Mouse (Mus musculus) testis, adult 2 months (tissue): ENCODE results near the gene Akap8. TPM values are rescaled to one million over a fixed set of nuclear protein-coding genes. Genes with fewer than 3 reads are reported as not detected.

Source experiments
- H3K27ac ChIP-seq: fragments of 200-500 bp; 2 replicates; pipeline ENCODE4 v1.5.1; 2012; ENCODE audit warnings: low read depth, low read length; ENCODE audit not compliant: control insufficient read depth, insufficient read depth
- H3K27me3 ChIP-seq: fragments of 200-500 bp; 2 replicates; pipeline ENCODE4 v1.6.1; 2012; ENCODE audit warnings: mild to moderate bottlenecking, low read length, moderate library complexity; ENCODE audit not compliant: control insufficient read depth, insufficient read depth
- H3K36me3 ChIP-seq: fragments of 200-500 bp; 2 replicates; pipeline ENCODE4 v1.6.1; 2012; ENCODE audit warnings: mild to moderate bottlenecking, low read length; ENCODE audit not compliant: control insufficient read depth, insufficient read depth
- H3K4me1 ChIP-seq: fragments of 200-500 bp; 2 replicates; pipeline ENCODE4 v1.6.1; 2012; ENCODE audit warnings: low read length; ENCODE audit not compliant: control insufficient read depth, insufficient read depth
- H3K4me3 ChIP-seq: fragments of 200-500 bp; 2 replicates; pipeline ENCODE4 v1.5.1; 2012; ENCODE audit warnings: low read depth, mild to moderate bottlenecking, low read length, moderate library complexity, mixed read lengths; ENCODE audit not compliant: control insufficient read depth
- CTCF ChIP-seq: fragments of 200-500 bp; IDR thresholded peaks from 2 replicates; pipeline ENCODE4 v1.5.1; 2012; ENCODE audit warnings: low read depth, mild to moderate bottlenecking, inconsistent platforms, low read length, moderate library complexity; ENCODE audit not compliant: control insufficient read depth, insufficient read depth, insufficient replicate concordance
- POLR2A ChIP-seq: fragments of 200-500 bp; IDR thresholded peaks from 2 replicates; pipeline ENCODE4 v1.6.1; 2012; ENCODE audit warnings: low read depth, mild to moderate bottlenecking, inconsistent platforms, low read length, moderate library complexity; ENCODE audit not compliant: control insufficient read depth
- polyA plus RNA-seq: library from polyadenylated mRNA; depleted of rRNA; stranded (reverse); fragments of >200 nt; gene quantifications from 2 replicates; pipeline ENCODE4 v1.2.3, GENCODE M21; 2012; rRNA removed

The Akap8 gene
- polyA plus RNA-seq = 39.3 and 43.5 TPM in 2 replicates

GRCm38 (mm10) chr17:32320597-32321389 lies at the start of gene Akap8:
Gene Akap8 (minus strand): TSS chr17:32321238.
- TF ChIP-seq POLR2A (peak; percentile 91), CTCF (peak; percentile 5; the same call in 1 of the 2 replicates)
- H3K36me3 ChIP-seq = no peaks in the 10 kb centered on the region; the same call in 1 of the 2 replicates

GRCm38 (mm10) chr17:32368991-32369578 lies 48.0 kb upstream of the Akap8 start:
- no peaks in the 10 kb centered on the region for H3K27me3 ChIP-seq
- H3K27ac ChIP-seq = no peak overlapping the region
- no peaks in the 10 kb centered on the region; the same call in none of the 2 replicates for H3K4me1 ChIP-seq
- no peaks in the 10 kb centered on the region for H3K36me3 ChIP-seq
- H3K4me3 ChIP-seq = no peak overlapping the region
- TF ChIP-seq POLR2A (no peak), CTCF (no peak)

More at GRCm38 (mm10) chr17:32320597-32321389, at the start of gene Akap8:
- Histone ChIP-seq H3K4me3 (peak within 1 kb of the TSS; percentile 94), H3K27me3 (no peaks in the 10 kb centered on the region), H3K4me1 (peaks cover 2% of the 10 kb centered on the region; the same call in 1 of the 2 replicates), H3K27ac (peak within 1 kb of the TSS; percentile 96)

GRCm38 (mm10) chr17:32367706-32368105 lies 46.7 kb upstream of the Akap8 start:
- Histone ChIP-seq H3K27ac (no peak overlapping the region), H3K4me3 (no peak overlapping the region), H3K36me3 (no peaks in the 10 kb centered on the region), H3K4me1 (peaks cover 6% of the 10 kb centered on the region), H3K27me3 (no peaks in the 10 kb centered on the region)
- no peak for TF ChIP-seq CTCF
- TF ChIP-seq POLR2A = no peak

- no peak overlapping the region for H3K27ac ChIP-seq
- TF ChIP-seq CTCF (no peak), POLR2A (no peak)
- no peak overlapping the region for H3K4me3 ChIP-seq
These were observed 44.3 kb upstream of the Akap8 start for GRCm38 (mm10) chr17:32365296-32365695.

GRCm38 (mm10) chr17:32364850-32365249 lies 43.8 kb upstream of the Akap8 start:
- peak overlapping the region; percentile 61; the same call in 1 of the 2 replicates for H3K27ac ChIP-seq
- no peaks in the 10 kb centered on the region for H3K36me3 ChIP-seq
- no peaks in the 10 kb centered on the region for H3K27me3 ChIP-seq
- H3K4me3 ChIP-seq = no peak overlapping the region
- TF ChIP-seq POLR2A (no peak), CTCF (no peak)
- H3K4me1 ChIP-seq = peaks cover 6% of the 10 kb centered on the region

More at GRCm38 (mm10) chr17:32365296-32365695, 44.3 kb upstream of the Akap8 start:
- Histone ChIP-seq H3K36me3 (no peaks in the 10 kb centered on the region), H3K27me3 (no peaks in the 10 kb centered on the region), H3K4me1 (peaks cover 6% of the 10 kb centered on the region)

- H3K4me1 ChIP-seq = peaks cover 6% of the 10 kb centered on the region
- H3K36me3 ChIP-seq = no peaks in the 10 kb centered on the region; the same call in 1 of the 2 replicates
- H3K27me3 ChIP-seq = no peaks in the 10 kb centered on the region
- H3K27ac ChIP-seq = peak overlapping the region; percentile 61; the same call in 1 of the 2 replicates
- H3K4me3 ChIP-seq = peak overlapping the region; percentile 85
- TF ChIP-seq POLR2A = peak; percentile 78
- TF ChIP-seq CTCF = no peak
These were observed 43.3 kb upstream of the Akap8 start for GRCm38 (mm10) chr17:32364331-32364730.

GRCm38 (mm10) chr17:32363821-32364301 lies 42.8 kb upstream of the Akap8 start:
- no peak for TF ChIP-seq POLR2A
- TF ChIP-seq CTCF = no peak
- H3K36me3 ChIP-seq = no peaks in the 10 kb centered on the region; the same call in 1 of the 2 replicates
- peak overlapping the region; percentile 21; the same call in 1 of the 2 replicates for H3K27ac ChIP-seq
- H3K4me3 ChIP-seq = peak overlapping the region; percentile 85
- H3K4me1 ChIP-seq = peaks cover 6% of the 10 kb centered on the region
- H3K27me3 ChIP-seq = no peaks in the 10 kb centered on the region
